11 mouse cellular contexts compared by ENCODE assay signal in genomic region chr1:172318424-172319035, GRCm38 (mm10). TPM values are rescaled to one million over a fixed set of nuclear protein-coding genes. Genes with fewer than 3 reads are reported as not detected.
A peak's percentile ranks its signal among the peaks of the same experiment; 100 is the strongest.
DNase-seq lines count a peak whose midpoint lies in the region; ATAC-seq lines count a peak whose summit lies in the region.
"Had no signal": no experiment of that assay in that cellular context is flagged by ENCODE, and none has a peak within 500 bp of the region (broad histone marks: within the 10 kb centered on the region; RNA-seq: fewer than 3 reads in every experiment).

No protein-coding gene starts in this region.

- no peak for ATAC-seq in forebrain, embryonic 14.5 days
- ATAC-seq in neural tube, embryonic 14.5 days (ENCODE audit: low read depth), result no peak
- no peak for ATAC-seq in megakaryocyte progenitor cell, adult 5-6 weeks (replicated peaks; ENCODE audit: poor library complexity)

- peak; percentile 3 for DNase-seq in gastrocnemius, postnatal 25 days
- no peak for DNase-seq in gastrocnemius, adult 18-20 months (ENCODE audit: low spot score)
- DNase-seq in right cerebral cortex, postnatal 25 days, result peak; percentile 38
- DNase-seq in right cerebral cortex, postnatal 4 days, result no peak
- DNase-seq in forebrain, embryonic 14.5 days (ENCODE audit: low spot score), result no peak
- no peak for DNase-seq in adrenal gland, adult 18-20 months (ENCODE audit: low spot score in 2 of 2)
- DNase-seq: kidney, postnatal 4 days; lung, adult 2 months had no signal

- H3K4me2 ChIP-seq in forebrain, embryonic 14.5 days (ENCODE audit: low read length), result no peak overlapping the region
- no peak overlapping the region for H3K4me2 ChIP-seq in neural tube, embryonic 14.5 days (ENCODE audit: low read depth, low read length)

- H3K4me3 ChIP-seq in forebrain, embryonic 14.5 days (ENCODE audit: low read depth, low read length), result no peak overlapping the region
- H3K4me3 ChIP-seq in neural tube, embryonic 14.5 days (ENCODE audit: low read depth, low read length), result no peak overlapping the region

- H3K27me3 ChIP-seq in forebrain, embryonic 14.5 days (replicated peaks; ENCODE audit: control insufficient read depth, insufficient read depth, low read length), result no peaks in the 10 kb centered on the region
- no peaks in the 10 kb centered on the region for H3K27me3 ChIP-seq in neural tube, embryonic 14.5 days (ENCODE audit: control insufficient read depth, insufficient read depth, low read length)

- H3K9me3 ChIP-seq in forebrain, embryonic 14.5 days (replicated peaks; ENCODE audit: control insufficient read depth, low read length), result no peaks in the 10 kb centered on the region
- H3K9me3 ChIP-seq in neural tube, embryonic 14.5 days (ENCODE audit: control insufficient read depth, low read length), result no peaks in the 10 kb centered on the region
- H3K9me3 ChIP-seq: heart, embryonic 10.5 days had no signal

- H3K4me1 ChIP-seq in forebrain, embryonic 14.5 days (ENCODE audit: control insufficient read depth, insufficient read depth, low read length), result peaks cover 39% of the 10 kb centered on the region
- peaks cover 6% of the 10 kb centered on the region; the same call in 1 of the 2 replicates for H3K4me1 ChIP-seq in neural tube, embryonic 14.5 days (ENCODE audit: control insufficient read depth, insufficient read depth, low read length)

- H3K9ac ChIP-seq in forebrain, embryonic 14.5 days (ENCODE audit: low read length), result peak overlapping the region; percentile 41; the same call in 1 of the 2 replicates
- H3K9ac ChIP-seq in neural tube, embryonic 14.5 days (replicated peaks; ENCODE audit: low read depth, low read length), result no peak overlapping the region

- peak overlapping the region; percentile 74; the same call in 1 of the 2 replicates for H3K27ac ChIP-seq in forebrain, embryonic 14.5 days (ENCODE audit: low read depth, low read length)
- H3K27ac ChIP-seq in neural tube, embryonic 14.5 days (ENCODE audit: low read depth, low read length), result peak overlapping the region; percentile 22; the same call in 1 of the 2 replicates
- H3K27ac ChIP-seq: heart, embryonic 10.5 days had no signal

- peaks cover 49% of the 10 kb centered on the region for H3K36me3 ChIP-seq in forebrain, embryonic 14.5 days (ENCODE audit: control insufficient read depth, insufficient read depth, low read length)
- H3K36me3 ChIP-seq in neural tube, embryonic 14.5 days (ENCODE audit: control insufficient read depth, insufficient read depth, low read length), result no peaks in the 10 kb centered on the region

- WGBS in forebrain, embryonic 14.5 days, result 80% methylated on average over 19 of the region's 19 CpGs
- 58% methylated on average over 19 of the region's 19 CpGs for WGBS in neural tube, embryonic 14.5 days

RNA-seq across cellular contexts. Expression of gene Kcnj9, which starts 10.6 kb away (rescaled TPM):
- total RNA-seq in gastrocnemius, postnatal 25 days (2021), result not detected
- total RNA-seq in gastrocnemius, adult 18-20 months (2021), result not detected
- 1.3 and 1.5 TPM in 2 replicates for polyA plus RNA-seq in forebrain, embryonic 14.5 days (2014; fragmentation: Nextera tagmentation; extraction: Ambion mirVana)
- polyA plus RNA-seq in neural tube, embryonic 14.5 days (2014; fragmentation: Nextera tagmentation; extraction: Ambion mirVana), result 1.3 and 2.7 TPM in 2 replicates
- under 1 TPM in 1 of 2 experiments, not detected in 1; 0.22 TPM for total RNA-seq in adrenal gland, adult 18-20 months (2021)
- not detected in 2 replicates for total RNA-seq in megakaryocyte progenitor cell, adult 5-6 weeks (2015)
- total RNA-seq in megakaryocyte progenitor cell, adult 5-6 weeks (2017), result not detected in 2 replicates
- polyA plus RNA-seq: heart, embryonic 10.5 days; lung, adult 2 months had no signal

RNA-seq across cellular contexts. Expression of gene Atp1a2, which starts 20.7 kb away (rescaled TPM):
- total RNA-seq in gastrocnemius, postnatal 25 days (2021), result 1,000 to 10,000 TPM; 1,026 to 1,397 TPM
- total RNA-seq in gastrocnemius, adult 18-20 months (2021), result 1,000 to 10,000 TPM in 1 of 2 experiments, 100 to 1,000 TPM in 1; 896 to 1,049 TPM
- 12.9 and 19.8 TPM in 2 replicates for polyA plus RNA-seq in forebrain, embryonic 14.5 days (2014; fragmentation: Nextera tagmentation; extraction: Ambion mirVana)
- polyA plus RNA-seq in neural tube, embryonic 14.5 days (2014; fragmentation: Nextera tagmentation; extraction: Ambion mirVana), result 23.6 and 27.9 TPM in 2 replicates
- 100 to 1,000 TPM; 128 to 221 TPM for total RNA-seq in adrenal gland, adult 18-20 months (2021)
- total RNA-seq in megakaryocyte progenitor cell, adult 5-6 weeks (2015), result not detected in 2 replicates
- not detected in 2 replicates for total RNA-seq in megakaryocyte progenitor cell, adult 5-6 weeks (2017)

RNA-seq across cellular contexts. Expression of gene Kcnj10, which starts 22.5 kb away (rescaled TPM):
- under 1 TPM; 0.08 to 0.13 TPM for total RNA-seq in gastrocnemius, postnatal 25 days (2021)
- under 1 TPM; 0.05 to 0.17 TPM for total RNA-seq in gastrocnemius, adult 18-20 months (2021)
- polyA plus RNA-seq in forebrain, embryonic 14.5 days (2014; fragmentation: Nextera tagmentation; extraction: Ambion mirVana), result 1.5 and 1.6 TPM in 2 replicates
- 2.3 and 2.6 TPM in 2 replicates for polyA plus RNA-seq in neural tube, embryonic 14.5 days (2014; fragmentation: Nextera tagmentation; extraction: Ambion mirVana)
- 1 to 10 TPM; 1.3 to 1.5 TPM for total RNA-seq in adrenal gland, adult 18-20 months (2021)
- 0.20 and 0.24 TPM in 2 replicates for total RNA-seq in megakaryocyte progenitor cell, adult 5-6 weeks (2015)
- total RNA-seq in megakaryocyte progenitor cell, adult 5-6 weeks (2017), result 0.04 and 0.14 TPM in 2 replicates

RNA-seq across cellular contexts. Expression of gene Igsf8, which starts 57.1 kb away (rescaled TPM):
- total RNA-seq in gastrocnemius, postnatal 25 days (2021), result 10 to 100 TPM in 1 of 2 experiments, 1 to 10 TPM in 1; 9.2 to 10.7 TPM
- total RNA-seq in gastrocnemius, adult 18-20 months (2021), result 10 to 100 TPM in 1 of 2 experiments, 1 to 10 TPM in 1; 7.6 to 10.6 TPM
- 132 and 147 TPM in 2 replicates for polyA plus RNA-seq in forebrain, embryonic 14.5 days (2014; fragmentation: Nextera tagmentation; extraction: Ambion mirVana)
- polyA plus RNA-seq in neural tube, embryonic 14.5 days (2014; fragmentation: Nextera tagmentation; extraction: Ambion mirVana), result 66.2 and 72.2 TPM in 2 replicates
- 10 to 100 TPM; 20.8 to 27.8 TPM for total RNA-seq in adrenal gland, adult 18-20 months (2021)
- 28.8 and 29.7 TPM in 2 replicates for total RNA-seq in megakaryocyte progenitor cell, adult 5-6 weeks (2015)
- 25.5 and 30.6 TPM in 2 replicates for total RNA-seq in megakaryocyte progenitor cell, adult 5-6 weeks (2017)

RNA-seq across cellular contexts. Expression of gene Pigm, which starts 57.8 kb away (rescaled TPM):
- total RNA-seq in gastrocnemius, postnatal 25 days (2021), result 1 to 10 TPM; 3.4 to 3.6 TPM
- 1 to 10 TPM; 3.0 to 3.3 TPM for total RNA-seq in gastrocnemius, adult 18-20 months (2021)
- polyA plus RNA-seq in forebrain, embryonic 14.5 days (2014; fragmentation: Nextera tagmentation; extraction: Ambion mirVana), result 4.8 and 5.1 TPM in 2 replicates
- polyA plus RNA-seq in neural tube, embryonic 14.5 days (2014; fragmentation: Nextera tagmentation; extraction: Ambion mirVana), result 5.2 and 6.1 TPM in 2 replicates
- total RNA-seq in adrenal gland, adult 18-20 months (2021), result 10 to 100 TPM in 1 of 2 experiments, 1 to 10 TPM in 1; 9.3 to 11.5 TPM
- 14.7 and 16.2 TPM in 2 replicates for total RNA-seq in megakaryocyte progenitor cell, adult 5-6 weeks (2015)
- 15.3 and 15.7 TPM in 2 replicates for total RNA-seq in megakaryocyte progenitor cell, adult 5-6 weeks (2017)

Comparison
In these comparisons a context has a peak if more than half of its experiments do, and no peak if none do; other contexts are left out.
1. DNase-seq: peak in gastrocnemius, postnatal 25 days (single experiment) and right cerebral cortex, postnatal 25 days (single experiment); none in gastrocnemius, adult 18-20 months (single experiment), right cerebral cortex, postnatal 4 days (single experiment), forebrain, embryonic 14.5 days (single experiment) and adrenal gland, adult 18-20 months (0 of 2).
2. RNA of gene Atp1a2, which starts 20.7 kb away (total RNA-seq): 1,026 to 1,397 TPM in gastrocnemius, postnatal 25 days, 896 to 1,049 TPM in gastrocnemius, adult 18-20 months and 128 to 221 TPM in adrenal gland, adult 18-20 months; not detected in megakaryocyte progenitor cell, adult 5-6 weeks; every median in the first group is over 100 times any median in the second.